Mouse (Mus musculus): ENCODE measurements around the gene Ajap1. TPM values are rescaled to one million over a fixed set of nuclear protein-coding genes. Genes with fewer than 3 reads are reported as not detected.

The Ajap1 gene
- polyA plus RNA-seq (2015; fragmentation: Nextera tagmentation; extraction: Ambion mirVana), result 4.1 and 4.6 TPM in 2 replicates

DNA sequence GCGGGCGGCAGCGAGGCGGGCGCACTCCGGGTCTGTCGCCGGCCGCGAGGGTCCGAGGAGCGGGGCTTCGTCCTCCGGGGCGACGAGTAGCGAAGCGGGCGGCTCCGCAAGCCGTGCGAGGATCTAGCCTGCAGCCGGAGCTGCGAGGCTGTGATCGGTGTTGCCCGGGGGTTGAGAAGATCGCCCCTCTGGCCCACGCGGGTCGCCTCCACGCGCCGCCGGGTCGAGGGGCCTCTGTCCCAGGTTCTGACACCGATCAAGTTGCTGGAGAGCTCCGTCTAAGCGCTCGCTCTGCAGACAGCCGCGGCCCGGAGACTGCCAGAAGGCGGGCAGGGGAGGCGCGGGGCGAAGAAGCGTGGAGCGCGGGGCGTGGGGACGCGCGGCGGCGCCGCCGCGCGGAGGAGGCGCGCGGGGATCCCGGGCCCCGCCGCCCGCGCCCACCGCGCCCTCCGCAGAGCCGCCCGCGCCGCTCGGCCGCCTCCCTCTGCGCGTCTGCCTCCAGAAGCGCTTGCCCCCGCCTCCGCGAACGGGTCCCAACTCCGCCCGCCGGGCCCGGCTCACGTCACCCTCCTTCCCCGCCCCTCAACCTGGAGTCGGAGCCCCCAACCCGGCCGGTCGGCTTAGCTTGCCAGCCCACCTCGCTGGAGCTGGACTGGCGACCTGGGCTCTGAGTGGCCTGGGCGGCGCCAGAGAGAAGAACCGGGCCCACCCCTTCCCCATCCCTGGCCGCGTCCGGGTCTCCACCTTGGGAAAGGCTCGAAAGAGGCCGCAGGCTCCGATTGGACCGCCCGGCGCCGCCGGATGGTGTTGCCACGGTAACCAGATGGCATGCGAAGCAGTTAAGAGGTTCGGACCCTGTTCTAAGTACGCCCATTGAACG lies at the start of gene Ajap1:
Ajap1 (minus strand) TSS at position 353 of the 880 bp plus-strand sequence.
- peak within 1 kb of the TSS; percentile 51 for H3K27ac ChIP-seq (replicated peaks)
- H3K4me2 ChIP-seq (replicated peaks), result peak within 1 kb of the TSS; percentile 95
- H3K27me3 ChIP-seq, result peaks cover 36% of the 10 kb centered on the region
- no peaks in the 10 kb centered on the region for H3K36me3 ChIP-seq
- under 1% methylated on average over 92 of the region's 114 CpGs for WGBS
- ATAC-seq (replicated peaks), result peak; percentile 51
- peak within 1 kb of the TSS; percentile 65 for H3K9ac ChIP-seq (replicated peaks)
- H3K4me1 ChIP-seq, result peaks cover 62% of the 10 kb centered on the region
- H3K9me3 ChIP-seq, result no peaks in the 10 kb centered on the region
- H3K4me3 ChIP-seq, result peak within 1 kb of the TSS; percentile 51

DNA sequence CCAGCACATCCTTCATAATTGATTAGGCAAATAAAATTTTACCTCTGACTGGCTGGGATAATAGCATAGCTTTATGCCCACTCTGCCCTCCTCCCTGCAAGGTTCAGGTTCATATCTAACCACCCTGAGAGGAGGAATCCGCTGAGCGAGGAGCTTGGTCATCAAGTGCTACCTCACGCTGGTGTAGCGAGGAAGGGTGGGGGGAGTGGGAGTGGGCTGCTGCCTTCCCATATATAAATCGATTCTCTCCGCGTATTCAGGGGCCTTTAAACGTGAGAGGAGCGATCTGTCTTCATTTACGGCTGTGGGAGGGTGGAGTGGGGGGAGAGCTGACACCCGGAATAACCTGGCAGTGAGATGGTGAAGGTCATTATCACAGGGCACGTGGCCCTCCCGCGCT lies 47.9 kb upstream of the Ajap1 start:
- ATAC-seq (replicated peaks), result no peak
- Histone ChIP-seq H3K9me3 (no peaks in the 10 kb centered on the region), H3K36me3 (no peaks in the 10 kb centered on the region), H3K27ac (replicated peaks) (no peak overlapping the region), H3K9ac (replicated peaks) (no peak overlapping the region), H3K27me3 (no peaks in the 10 kb centered on the region), H3K4me3 (no peak overlapping the region), H3K4me2 (replicated peaks) (no peak overlapping the region), H3K4me1 (no peaks in the 10 kb centered on the region)
- 75% methylated on average over 14 of the region's 14 CpGs for WGBS

DNA sequence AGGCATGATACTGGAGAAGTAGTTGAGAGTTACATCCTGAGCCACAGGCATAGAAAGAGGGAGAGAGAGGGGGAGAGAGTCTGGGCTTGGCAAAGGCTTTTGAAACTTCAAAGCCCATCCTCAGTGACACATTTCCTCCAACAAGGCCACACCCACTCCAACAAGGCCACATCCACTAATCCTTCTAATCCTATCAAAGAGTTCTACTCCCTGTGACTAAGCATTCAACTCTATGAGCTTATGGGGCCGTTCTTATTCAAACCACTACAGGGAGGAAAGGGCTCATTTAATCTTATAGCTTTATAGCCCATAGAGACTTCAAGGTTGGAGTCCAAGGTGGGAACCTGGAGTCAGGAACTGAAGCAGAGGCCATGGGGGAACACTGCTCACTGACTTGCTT lies 39.0 kb upstream of the Ajap1 start:
- Histone ChIP-seq H3K4me3 (no peak overlapping the region), H3K27ac (replicated peaks) (no peak overlapping the region), H3K9ac (replicated peaks) (no peak overlapping the region), H3K27me3 (no peaks in the 10 kb centered on the region), H3K4me1 (no peaks in the 10 kb centered on the region), H3K9me3 (no peaks in the 10 kb centered on the region), H3K36me3 (no peaks in the 10 kb centered on the region), H3K4me2 (replicated peaks) (no peak overlapping the region)
- ATAC-seq (replicated peaks), result no peak
- 7% methylated on average over 1 of the region's 1 CpGs for WGBS

DNA sequence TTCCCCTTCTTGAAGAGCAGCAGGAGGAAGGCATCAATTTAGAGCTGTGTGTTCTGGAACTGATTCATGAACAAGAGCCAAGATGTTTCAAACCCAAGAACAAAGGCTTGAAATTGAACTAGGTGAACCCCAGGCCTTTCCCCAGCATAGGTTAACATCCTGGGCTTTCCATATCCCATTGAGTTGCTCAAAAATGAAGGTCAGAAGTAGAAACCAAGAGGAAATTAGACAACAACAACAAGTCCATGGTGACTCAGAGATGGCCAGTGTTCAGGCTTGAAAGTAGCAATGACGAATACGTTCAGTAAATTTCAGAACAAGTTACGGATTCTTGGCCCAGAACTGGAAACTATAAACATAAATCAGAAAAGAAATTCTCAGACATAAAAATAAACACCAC lies 37.3 kb upstream of the Ajap1 start:
- no peak for ATAC-seq (replicated peaks)
- Histone ChIP-seq H3K36me3 (no peaks in the 10 kb centered on the region), H3K4me1 (no peaks in the 10 kb centered on the region), H3K9me3 (no peaks in the 10 kb centered on the region), H3K27ac (replicated peaks) (no peak overlapping the region), H3K27me3 (no peaks in the 10 kb centered on the region), H3K4me2 (replicated peaks) (no peak overlapping the region), H3K9ac (replicated peaks) (no peak overlapping the region), H3K4me3 (no peak overlapping the region)
- 93% methylated on average over 3 of the region's 3 CpGs for WGBS

DNA sequence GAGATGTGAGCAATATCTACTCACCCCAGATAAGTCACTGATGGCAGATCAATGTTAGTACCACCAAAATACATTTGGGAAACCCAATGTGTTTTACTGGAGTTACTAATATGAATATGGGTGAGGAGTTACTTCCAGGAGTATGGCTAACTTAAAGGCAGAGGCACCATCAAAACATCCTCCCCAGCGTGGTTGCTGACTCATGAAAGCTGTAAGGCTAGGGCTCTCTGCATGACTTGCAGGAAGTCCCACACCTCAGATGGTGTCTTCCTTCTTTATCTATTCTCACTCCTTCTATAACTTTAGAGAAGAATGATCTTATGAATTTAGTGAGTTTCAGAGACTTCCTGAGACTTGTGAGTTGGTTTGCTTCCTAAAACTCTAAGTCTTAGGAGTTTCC lies 36.7 kb upstream of the Ajap1 start:
- H3K27ac ChIP-seq (replicated peaks), result no peak overlapping the region
- no peak overlapping the region for H3K4me3 ChIP-seq
- H3K36me3 ChIP-seq, result no peaks in the 10 kb centered on the region
- WGBS, result 78% methylated on average over 1 of the region's 1 CpGs
- no peaks in the 10 kb centered on the region for H3K9me3 ChIP-seq
- H3K27me3 ChIP-seq, result no peaks in the 10 kb centered on the region
- no peak for ATAC-seq (replicated peaks)
- H3K4me1 ChIP-seq, result no peaks in the 10 kb centered on the region
- H3K9ac ChIP-seq (replicated peaks), result no peak overlapping the region
- H3K4me2 ChIP-seq (replicated peaks), result no peak overlapping the region

DNA sequence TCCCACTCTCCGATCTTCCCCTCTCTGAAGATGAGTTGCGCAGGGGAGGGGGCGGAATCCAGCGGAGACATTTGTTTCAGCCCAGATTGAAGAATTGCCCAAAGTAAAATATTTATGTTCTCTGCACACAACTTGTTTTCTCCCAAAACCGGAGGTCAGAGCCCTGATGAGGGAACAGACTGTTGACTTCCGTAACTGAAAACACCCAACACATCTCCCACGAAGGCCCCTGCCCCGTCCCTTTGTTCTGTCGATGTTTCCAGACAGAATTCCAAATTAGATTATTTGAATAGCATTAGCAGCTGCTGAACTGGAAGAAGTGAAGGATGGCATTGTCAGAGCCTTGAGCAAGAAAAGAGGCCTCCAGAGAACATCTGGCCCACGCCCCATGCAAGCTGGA lies 33.2 kb upstream of the Ajap1 start:
- H3K4me2 ChIP-seq (replicated peaks), result no peak overlapping the region
- H3K36me3 ChIP-seq, result no peaks in the 10 kb centered on the region
- H3K4me1 ChIP-seq, result no peaks in the 10 kb centered on the region
- H3K27me3 ChIP-seq, result no peaks in the 10 kb centered on the region
- no peak overlapping the region for H3K27ac ChIP-seq (replicated peaks)
- no peak overlapping the region for H3K9ac ChIP-seq (replicated peaks)
- H3K4me3 ChIP-seq, result no peak overlapping the region
- 57% methylated on average over 10 of the region's 10 CpGs for WGBS
- no peak for ATAC-seq (replicated peaks)
- H3K9me3 ChIP-seq, result no peaks in the 10 kb centered on the region

DNA sequence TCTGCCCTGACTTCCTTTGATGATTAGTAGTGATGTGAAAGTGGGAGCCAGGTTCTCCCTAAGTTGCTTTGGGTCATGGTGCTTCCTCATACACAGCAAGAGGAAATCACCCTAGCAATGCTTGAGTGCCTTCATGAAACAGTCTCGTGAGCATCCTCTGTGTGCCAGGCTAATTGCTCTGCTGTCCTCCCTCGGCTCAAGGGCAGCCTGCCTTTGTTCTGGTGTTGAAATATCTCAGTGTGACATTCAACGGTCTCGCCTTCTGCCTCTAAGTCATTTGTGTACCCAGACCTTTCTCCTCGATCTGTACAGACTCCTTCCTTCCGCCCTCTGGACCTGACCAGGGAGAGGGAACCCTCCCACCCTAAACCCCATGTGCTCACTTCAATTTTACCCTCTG lies 31.5 kb upstream of the Ajap1 start:
- no peak overlapping the region for H3K4me2 ChIP-seq (replicated peaks)
- no peak overlapping the region for H3K9ac ChIP-seq (replicated peaks)
- no peak overlapping the region for H3K4me3 ChIP-seq
- H3K9me3 ChIP-seq, result no peaks in the 10 kb centered on the region
- no peak for ATAC-seq (replicated peaks)
- no peaks in the 10 kb centered on the region for H3K4me1 ChIP-seq
- no peaks in the 10 kb centered on the region for H3K36me3 ChIP-seq
- H3K27me3 ChIP-seq, result no peaks in the 10 kb centered on the region
- H3K27ac ChIP-seq (replicated peaks), result no peak overlapping the region
- 77% methylated on average over 6 of the region's 6 CpGs for WGBS

DNA sequence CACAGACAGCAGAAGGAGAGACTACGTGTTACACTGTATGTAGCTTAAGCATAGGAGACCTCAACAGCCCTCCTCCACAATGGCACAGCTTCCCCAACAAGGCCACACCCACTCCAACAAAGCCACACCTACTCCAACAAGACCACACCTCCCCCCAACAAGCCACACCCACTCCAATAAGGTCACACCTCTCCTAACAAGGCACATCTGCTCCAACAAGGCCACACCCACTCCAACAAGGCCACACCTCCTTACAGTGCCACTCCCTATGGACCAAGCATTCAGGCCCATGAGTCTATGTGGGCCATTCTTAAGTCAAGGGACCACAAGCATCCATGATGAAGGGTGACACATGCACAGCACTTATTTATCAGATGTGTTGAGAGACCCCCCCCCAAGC lies 28.9 kb upstream of the Ajap1 start:
- Histone ChIP-seq H3K9ac (replicated peaks) (no peak overlapping the region), H3K4me2 (replicated peaks) (no peak overlapping the region), H3K27ac (replicated peaks) (no peak overlapping the region), H3K36me3 (no peaks in the 10 kb centered on the region), H3K4me1 (no peaks in the 10 kb centered on the region), H3K4me3 (no peak overlapping the region), H3K9me3 (no peaks in the 10 kb centered on the region), H3K27me3 (no peaks in the 10 kb centered on the region)
- ATAC-seq (replicated peaks), result no peak
- 92% methylated on average over 1 of the region's 1 CpGs for WGBS

DNA sequence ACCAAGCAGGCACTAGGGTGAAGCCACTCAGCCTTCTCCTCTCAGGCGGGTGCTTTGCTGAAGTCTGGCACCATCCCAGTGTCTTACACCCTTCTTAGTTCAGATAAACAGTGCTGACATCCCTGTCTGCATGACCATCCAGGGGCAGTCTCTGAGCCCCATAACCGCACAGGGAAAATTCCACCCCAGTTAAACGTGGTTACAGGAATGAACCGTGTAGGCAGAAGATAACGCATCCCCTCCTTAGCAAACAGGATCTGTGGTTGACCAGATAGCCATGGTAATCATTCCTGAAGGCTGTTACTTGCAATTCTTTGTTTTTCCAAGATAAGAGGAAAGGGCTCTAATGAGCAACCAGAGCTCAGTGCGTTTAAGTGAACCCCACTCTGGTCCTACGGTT lies 19.3 kb upstream of the Ajap1 start:
- 91% methylated on average over 7 of the region's 7 CpGs for WGBS
- Histone ChIP-seq H3K36me3 (no peaks in the 10 kb centered on the region), H3K27ac (replicated peaks) (no peak overlapping the region), H3K4me3 (no peak overlapping the region), H3K4me1 (no peaks in the 10 kb centered on the region), H3K9me3 (no peaks in the 10 kb centered on the region), H3K9ac (replicated peaks) (no peak overlapping the region), H3K27me3 (no peaks in the 10 kb centered on the region), H3K4me2 (replicated peaks) (no peak overlapping the region)
- ATAC-seq (replicated peaks), result no peak

DNA sequence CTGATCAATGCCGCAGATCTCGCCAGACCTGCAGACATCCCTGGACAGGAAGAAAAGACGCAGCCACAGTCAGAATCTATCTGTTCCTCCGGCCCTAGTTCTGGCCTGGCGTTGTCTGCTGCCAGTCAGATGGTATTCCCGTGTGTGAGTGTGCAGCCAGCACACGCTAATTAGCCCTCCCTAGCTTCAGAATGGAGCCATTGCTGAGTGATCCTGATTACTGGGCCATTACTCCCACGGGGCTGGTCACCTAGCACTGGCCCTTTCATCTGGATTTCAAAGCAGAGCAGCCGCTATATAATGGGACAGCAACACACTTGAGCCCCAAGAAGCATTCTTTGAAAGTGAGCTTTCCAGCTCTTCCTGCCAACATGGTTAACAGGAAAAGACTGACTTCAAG lies 9.8 kb upstream of the Ajap1 start:
- Histone ChIP-seq H3K27me3 (no peaks in the 10 kb centered on the region), H3K36me3 (no peaks in the 10 kb centered on the region), H3K9me3 (no peaks in the 10 kb centered on the region), H3K4me3 (no peak overlapping the region), H3K9ac (replicated peaks) (no peak overlapping the region), H3K4me2 (replicated peaks) (no peak overlapping the region), H3K4me1 (no peaks in the 10 kb centered on the region), H3K27ac (replicated peaks) (no peak overlapping the region)
- WGBS, result 31% methylated on average over 9 of the region's 9 CpGs
- ATAC-seq (replicated peaks), result no peak

DNA sequence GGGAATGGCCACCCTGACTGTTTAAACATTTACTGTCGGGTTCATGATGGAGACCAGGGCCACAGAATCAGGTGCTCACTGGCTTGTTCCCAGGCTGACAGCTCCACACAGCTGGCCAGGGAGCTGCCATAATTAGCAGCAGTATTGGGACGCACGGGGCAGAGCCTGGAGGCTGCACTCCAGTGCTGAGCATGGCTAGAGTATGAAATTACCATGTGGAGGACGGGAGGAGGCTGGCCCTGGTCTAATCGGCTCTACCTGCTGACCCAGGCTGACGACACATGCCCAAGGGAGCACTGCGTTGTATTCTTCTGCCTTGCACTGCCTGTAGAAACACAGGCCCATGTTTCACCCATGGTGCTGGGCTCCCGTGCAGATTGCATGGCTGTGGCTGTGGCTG lies 6.5 kb upstream of the Ajap1 start:
- no peak overlapping the region for H3K4me2 ChIP-seq (replicated peaks)
- H3K27me3 ChIP-seq, result peaks cover 2% of the 10 kb centered on the region; the same call in 1 of the 2 replicates
- no peak overlapping the region for H3K27ac ChIP-seq (replicated peaks)
- ATAC-seq (replicated peaks), result no peak
- no peaks in the 10 kb centered on the region for H3K9me3 ChIP-seq
- no peaks in the 10 kb centered on the region for H3K36me3 ChIP-seq
- 90% methylated on average over 8 of the region's 8 CpGs for WGBS
- no peak overlapping the region for H3K4me3 ChIP-seq
- peaks cover 9% of the 10 kb centered on the region for H3K4me1 ChIP-seq
- no peak overlapping the region for H3K9ac ChIP-seq (replicated peaks)

DNA sequence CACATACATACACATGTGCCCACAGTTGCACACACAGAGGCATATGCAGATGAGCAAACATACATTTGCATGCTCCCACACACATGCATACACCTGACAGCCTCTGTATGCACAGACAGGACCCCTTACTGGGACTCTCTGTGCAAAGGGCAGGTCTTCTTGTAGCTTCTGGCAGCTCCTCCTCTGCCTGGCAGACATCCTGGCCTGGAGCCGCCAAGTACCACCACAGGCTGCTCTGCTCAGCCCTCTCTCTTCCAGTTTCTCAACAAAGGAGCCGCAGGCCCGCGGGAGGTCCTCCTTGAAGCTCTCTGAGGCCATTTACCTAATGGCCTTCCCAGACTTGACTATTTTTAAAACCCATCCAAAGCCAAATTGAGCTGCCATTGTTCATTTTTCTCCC lies 3.3 kb upstream of the Ajap1 start:
- H3K9me3 ChIP-seq, result no peaks in the 10 kb centered on the region
- no peak overlapping the region for H3K4me2 ChIP-seq (replicated peaks)
- WGBS, result 9% methylated on average over 4 of the region's 4 CpGs
- peaks cover 37% of the 10 kb centered on the region for H3K4me1 ChIP-seq
- H3K9ac ChIP-seq (replicated peaks), result no peak overlapping the region
- no peak overlapping the region for H3K4me3 ChIP-seq
- ATAC-seq (replicated peaks), result no peak
- peaks cover 21% of the 10 kb centered on the region for H3K27me3 ChIP-seq
- H3K27ac ChIP-seq (replicated peaks), result no peak overlapping the region
- H3K36me3 ChIP-seq, result no peaks in the 10 kb centered on the region

DNA sequence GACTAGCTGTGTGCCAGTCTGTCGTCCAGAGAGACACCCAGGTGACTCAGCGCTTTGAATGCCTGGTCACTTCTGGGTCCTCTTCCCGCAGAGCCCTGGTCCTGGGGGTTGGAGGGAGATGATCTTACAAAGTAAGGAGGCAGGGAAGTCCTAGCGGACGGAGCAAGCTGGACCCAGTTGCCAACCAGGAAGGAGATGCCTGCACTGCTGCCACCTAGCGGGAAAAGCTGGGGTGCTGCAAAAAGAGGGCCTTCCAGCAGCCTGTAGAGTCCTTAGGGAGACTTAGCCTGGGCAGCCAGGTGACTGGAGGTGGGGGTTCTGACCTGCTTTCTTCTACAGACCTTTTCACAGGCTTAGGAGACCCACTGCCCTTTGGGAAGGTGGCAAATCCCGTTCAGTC lies 1.8 kb upstream of the Ajap1 start:
- WGBS, result under 1% methylated on average over 7 of the region's 7 CpGs
- no peak for ATAC-seq (replicated peaks)
- Histone ChIP-seq H3K9ac (replicated peaks) (no peak overlapping the region), H3K36me3 (no peaks in the 10 kb centered on the region), H3K4me2 (replicated peaks) (peak overlapping the region; percentile 27), H3K4me3 (no peak overlapping the region), H3K27ac (replicated peaks) (no peak overlapping the region), H3K27me3 (peaks cover 29% of the 10 kb centered on the region), H3K4me1 (peaks cover 48% of the 10 kb centered on the region), H3K9me3 (no peaks in the 10 kb centered on the region)

Measured in forebrain, embryonic 15.5 days (tissue).